Mouse (Mus musculus) lung, adult 2 months (tissue): Measurements from ENCODE around the gene Zfp958.

ENCODE experiments used
- CTCF ChIP-seq: fragments of 200-500 bp; IDR thresholded peaks from 2 replicates; pipeline ENCODE4 v1.5.1; 2011; ENCODE audit warnings: mild to moderate bottlenecking, low read length, control low read depth; ENCODE audit not compliant: insufficient read depth
- POLR2A ChIP-seq: fragments of 200-500 bp; IDR thresholded peaks from 2 replicates; pipeline ENCODE4 v1.6.1; 2011; ENCODE audit warnings: low read depth, mild to moderate bottlenecking, control low read depth, low read length, borderline replicate concordance; ENCODE audit errors: extremely low read depth

GRCm38 (mm10) chr8:4637071-4637470 lies 24.1 kb downstream of the Zfp958 start:
- no peak for TF ChIP-seq CTCF
- TF ChIP-seq POLR2A: no peak
